Mouse (Mus musculus) heart, adult 2 months (tissue): ENCODE results near the gene Actn4.

ENCODE experiments used
- CTCF ChIP-seq: fragments of 200-600 bp; IDR thresholded peaks from 2 replicates; pipeline ENCODE4 v1.8.1; 2022; ENCODE audit warnings: antibody characterized with exemption, mild to moderate bottlenecking, moderate library complexity
- EP300 ChIP-seq: fragments of 200-500 bp; IDR thresholded peaks from 2 replicates; pipeline ENCODE4 v1.6.1; 2011; ENCODE audit warnings: low read depth, low read length, control low read depth; ENCODE audit not compliant: insufficient read depth
- POLR2A ChIP-seq: fragments of 200-500 bp; IDR thresholded peaks from 2 replicates; pipeline ENCODE4 v1.6.1; 2011; ENCODE audit warnings: mild to moderate bottlenecking, low read depth, low read length, control low read depth; ENCODE audit not compliant: insufficient read depth

GRCm38 (mm10) chr7:28971770-28972269, 9.7 kb upstream of the Actn4 start:
- TF ChIP-seq POLR2A = no peak
- TF ChIP-seq CTCF = no peak
- no peak for TF ChIP-seq EP300
